Mouse (Mus musculus) thymus, adult 18-20 months (tissue): ENCODE measurements at regions not wholly inside any gene's neighbourhood (a gene's known extent, or its start where the extent isn't known, plus 50 kb on each side); places are given as distances from the start of the nearest gene placed in this dataset.

Experiments
- DNase-seq, 2 experiments: peaks; one replicate each; pipeline ENCODE4 v3.0.0; 2022; ENCODE audit warnings: mixed read lengths in 2 of 2

- no peak for DNase-seq
Measured at GRCm38 (mm10) chr14:73730796-73731195, 69.8 kb downstream of the Gm21750 start.

GRCm38 (mm10) chr14:73732161-73732560 lies 71.1 kb downstream of the Gm21750 start:
- no peak for DNase-seq

- no peak for DNase-seq
Measured at GRCm38 (mm10) chr14:73750790-73751189, 89.8 kb downstream of the Gm21750 start.

GRCm38 (mm10) chr14:73759986-73760385 lies 99.0 kb downstream of the Gm21750 start:
- DNase-seq, result no peak

GRCm38 (mm10) chr14:73772964-73773363 lies 111.9 kb downstream of the Gm21750 start:
- no peak for DNase-seq

GRCm38 (mm10) chr14:73773810-73774209 lies 112.8 kb downstream of the Gm21750 start:
- no peak for DNase-seq

- DNase-seq, result peak in 1 of 2 experiments; percentile 5
Measured at GRCm38 (mm10) chr14:73776066-73776465, 115.0 kb downstream of the Gm21750 start.

- DNase-seq, result no peak
Measured at GRCm38 (mm10) chr14:73807169-73807568, 146.1 kb downstream of the Gm21750 start.

GRCm38 (mm10) chr14:73838890-73839289 lies 177.9 kb downstream of the Gm21750 start:
- DNase-seq, result no peak

GRCm38 (mm10) chr14:73861782-73862181 lies 200.8 kb downstream of the Gm21750 start:
- no peak for DNase-seq

GRCm38 (mm10) chr14:73874337-73874736 lies 213.3 kb downstream of the Gm21750 start:
- DNase-seq, result no peak

- no peak for DNase-seq
Measured at GRCm38 (mm10) chr14:73875916-73876315, 214.9 kb downstream of the Gm21750 start.

GRCm38 (mm10) chr14:73878267-73878666 lies 217.2 kb downstream of the Gm21750 start:
- no peak for DNase-seq

- no peak for DNase-seq
Measured at GRCm38 (mm10) chr14:73878866-73879419, 217.9 kb downstream of the Gm21750 start.

GRCm38 (mm10) chr14:73891451-73891850 lies 230.4 kb downstream of the Gm21750 start:
- no peak for DNase-seq

GRCm38 (mm10) chr14:73894844-73895243 lies 233.8 kb downstream of the Gm21750 start:
- no peak for DNase-seq

- no peak for DNase-seq
Measured at GRCm38 (mm10) chr14:73895266-73895665, 234.2 kb downstream of the Gm21750 start.

- DNase-seq, result no peak
Measured at GRCm38 (mm10) chr14:73899078-73899477, 238.1 kb downstream of the Gm21750 start.

GRCm38 (mm10) chr14:73902085-73902713 lies 241.2 kb downstream of the Gm21750 start:
- DNase-seq, result no peak

- no peak for DNase-seq
Measured at GRCm38 (mm10) chr14:73913756-73914448, 252.9 kb downstream of the Gm21750 start.

- no peak for DNase-seq
Measured at GRCm38 (mm10) chr14:73915990-73916389, 255.0 kb downstream of the Gm21750 start.

GRCm38 (mm10) chr14:73931095-73931494 lies 270.1 kb downstream of the Gm21750 start:
- no peak for DNase-seq

- DNase-seq, result no peak
Measured at GRCm38 (mm10) chr14:73947316-73947715, 286.3 kb downstream of the Gm21750 start.

GRCm38 (mm10) chr14:73952511-73952910 lies 291.5 kb downstream of the Gm21750 start:
- DNase-seq, result no peak
